Mouse (Mus musculus) neural tube, embryonic 11.5 days (tissue): ENCODE data around the gene Ddx25. TPM values are rescaled to one million over a fixed set of nuclear protein-coding genes. Genes with fewer than 3 reads are reported as not detected.
A peak's percentile ranks its signal among the peaks of the same experiment; 100 is the strongest.

Experiments
- ATAC-seq: fragments of 200-750 bp; cut with Nextera tagmentation; 2 replicates; pipeline ENCODE4 v1.8.0; 2017; ENCODE audit warnings: moderate number of reproducible peaks, mild to moderate bottlenecking, moderate TSS enrichment, moderate library complexity; ENCODE audit not compliant: insufficient read depth, low FRiP score, low TSS enrichment
- DNase-seq: peaks from one replicate; pipeline ENCODE4 v3.0.0-alpha.2; 2015; ENCODE audit warnings: low spot score
- H3K27ac ChIP-seq: fragments of 300-500 bp; sonication (generic); 2 replicates; pipeline ENCODE4 v1.5.1; 2014; ENCODE audit warnings: low read depth, mild to moderate bottlenecking, low read length
- H3K27me3 ChIP-seq: fragments of 300-500 bp; sonication (generic); 2 replicates; pipeline ENCODE4 v1.6.1; 2014; ENCODE audit warnings: mild to moderate bottlenecking, low read length, mixed read lengths; ENCODE audit not compliant: control insufficient read depth, insufficient read depth
- H3K36me3 ChIP-seq: fragments of 300-500 bp; sonication (generic); 2 replicates; pipeline ENCODE4 v1.6.1; 2014; ENCODE audit warnings: mild to moderate bottlenecking, low read length, moderate library complexity, mixed read lengths; ENCODE audit not compliant: control insufficient read depth, insufficient read depth
- H3K4me1 ChIP-seq: fragments of 300-500 bp; sonication (generic); 2 replicates; pipeline ENCODE4 v1.6.1; 2014; ENCODE audit warnings: low read length, mixed read lengths; ENCODE audit not compliant: control insufficient read depth, insufficient read depth
- H3K4me2 ChIP-seq: fragments of 300-500 bp; sonication (generic); 2 replicates; pipeline ENCODE4 v1.6.1; 2014; ENCODE audit warnings: low read depth, mild to moderate bottlenecking, moderate library complexity
- H3K4me3 ChIP-seq: fragments of 300-500 bp; sonication (generic); 2 replicates; pipeline ENCODE4 v1.5.1; 2014; ENCODE audit warnings: low read depth, low read length
- H3K9ac ChIP-seq: fragments of 300-500 bp; sonication (generic); 2 replicates; pipeline ENCODE4 v1.6.1; 2014; ENCODE audit warnings: mild to moderate bottlenecking, low read length
- H3K9me3 ChIP-seq: fragments of 300-500 bp; sonication (generic); 2 replicates; pipeline ENCODE4 v1.6.1; 2016; ENCODE audit warnings: low read length; ENCODE audit not compliant: control insufficient read depth
- WGBS: fragments of 180-500 bp; shearing (Covaris S2); extraction: QIAGEN DNeasy Blood & Tissue Kit; methylation state at CpG from one replicate; pipeline ENCODE4 v1.1.7; 2014; 5-methylcytosine and 5-hydroxymethylcytosine counted together
- polyA plus RNA-seq: library from polyadenylated mRNA; unstranded; fragments of >200 nt; fragmentation: Nextera tagmentation; extraction: Ambion mirVana; gene quantifications from 2 replicates; pipeline ENCODE4 v1.2.1, GENCODE M21; 2014

Ddx25 gene
- 11.3 and 11.4 TPM in 2 replicates for polyA plus RNA-seq

- Histone ChIP-seq H3K36me3 (no peaks in the 10 kb centered on the region), H3K4me3 (peak within 1 kb of the TSS; percentile 73), H3K27ac (peak within 1 kb of the TSS; percentile 14; the same call in 1 of the 2 replicates), H3K27me3 (no peaks in the 10 kb centered on the region), H3K9ac (peak within 1 kb of the TSS; percentile 70), H3K4me2 (peak within 1 kb of the TSS; percentile 90), H3K9me3 (no peaks in the 10 kb centered on the region), H3K4me1 (no peaks in the 10 kb centered on the region)
- DNase-seq (peak; percentile 87), ATAC-seq (peak; percentile 82)
- WGBS, result 1% methylated on average over 57 of the region's 59 CpGs
Observed at GRCm38 (mm10) chr9:35558257-35559008, at the start of gene Ddx25, which contains the start of gene Pus3. Gene Ddx25 (minus strand): TSS chr9:35558528. Gene Pus3 (plus strand): TSS chr9:35558595.

GRCm38 (mm10) chr9:35607647-35608405, 49.5 kb upstream of the Ddx25 start:
- DNase-seq (no peak), ATAC-seq (no peak)
- Histone ChIP-seq H3K27ac (no peak overlapping the region), H3K4me2 (no peak overlapping the region), H3K9ac (no peak overlapping the region), H3K36me3 (no peaks in the 10 kb centered on the region), H3K9me3 (no peaks in the 10 kb centered on the region), H3K4me3 (no peak overlapping the region), H3K27me3 (no peaks in the 10 kb centered on the region), H3K4me1 (no peaks in the 10 kb centered on the region)
- 74% methylated on average over 8 of the region's 8 CpGs for WGBS

GRCm38 (mm10) chr9:35592903-35593302, 34.6 kb upstream of the Ddx25 start:
- Histone ChIP-seq H3K27me3 (no peaks in the 10 kb centered on the region), H3K4me3 (no peak overlapping the region), H3K27ac (no peak overlapping the region), H3K4me1 (no peaks in the 10 kb centered on the region), H3K9ac (no peak overlapping the region), H3K36me3 (no peaks in the 10 kb centered on the region), H3K4me2 (no peak overlapping the region), H3K9me3 (no peaks in the 10 kb centered on the region)
- ATAC-seq (no peak), DNase-seq (no peak)
- WGBS, result 16% methylated on average over 2 of the region's 2 CpGs

GRCm38 (mm10) chr9:35587674-35588073, 29.3 kb upstream of the Ddx25 start:
- H3K4me3 ChIP-seq, result no peak overlapping the region
- DNase-seq (no peak), ATAC-seq (no peak)
- no peak overlapping the region for H3K4me2 ChIP-seq
- H3K4me1 ChIP-seq, result no peaks in the 10 kb centered on the region
- no peak overlapping the region for H3K9ac ChIP-seq
- H3K27ac ChIP-seq, result no peak overlapping the region
- H3K9me3 ChIP-seq, result no peaks in the 10 kb centered on the region
- H3K27me3 ChIP-seq, result no peaks in the 10 kb centered on the region
- no peaks in the 10 kb centered on the region for H3K36me3 ChIP-seq
- 79% methylated on average over 1 of the region's 1 CpGs for WGBS

GRCm38 (mm10) chr9:35574416-35574815, 16.1 kb upstream of the Ddx25 start:
- DNase-seq, result peak; percentile 24
- H3K4me2 ChIP-seq, result peak overlapping the region; percentile 45
- WGBS, result 1% methylated on average over 32 of the region's 32 CpGs
- H3K4me1 ChIP-seq, result no peaks in the 10 kb centered on the region
- 0 out of 2 replicates have a peak, but pooled peaks cover 4% of the 10 kb centered on the region for H3K27me3 ChIP-seq
- no peak for ATAC-seq
- H3K36me3 ChIP-seq, result no peaks in the 10 kb centered on the region
- peak overlapping the region; percentile 25; the same call in 1 of the 2 replicates for H3K4me3 ChIP-seq
- H3K27ac ChIP-seq, result no peak overlapping the region
- H3K9ac ChIP-seq, result peak overlapping the region; percentile 35; the same call in 1 of the 2 replicates
- no peaks in the 10 kb centered on the region for H3K9me3 ChIP-seq

- Histone ChIP-seq H3K4me1 (no peaks in the 10 kb centered on the region), H3K4me2 (peak overlapping the region; percentile 70), H3K4me3 (peak overlapping the region; percentile 60), H3K9me3 (no peaks in the 10 kb centered on the region), H3K27me3 (0 out of 2 replicates have a peak, but pooled peaks cover 4% of the 10 kb centered on the region), H3K27ac (no peak overlapping the region), H3K36me3 (peaks cover 4% of the 10 kb centered on the region; the same call in 1 of the 2 replicates), H3K9ac (peak overlapping the region; percentile 64)
- WGBS, result 13% methylated on average over 5 of the region's 5 CpGs
- DNase-seq (no peak), ATAC-seq (peak; percentile 14; the same call in 1 of the 2 replicates)
Observed at GRCm38 (mm10) chr9:35570663-35571062, 12.3 kb upstream of the Ddx25 start.

GRCm38 (mm10) chr9:35569571-35570534, 11.5 kb upstream of the Ddx25 start, which contains the start of the genes Pate2 and Hyls1:
Gene Pate2 (plus strand): TSS chr9:35570284.
Gene Hyls1 (minus strand): TSS chr9:35570398.
- peak within 1 kb of the TSS; percentile 60 for H3K4me3 ChIP-seq
- no peaks in the 10 kb centered on the region for H3K4me1 ChIP-seq
- DNase-seq (peak; percentile 95), ATAC-seq (peak; percentile 98)
- peak within 1 kb of the TSS; percentile 80 for H3K27ac ChIP-seq
- H3K36me3 ChIP-seq, result peaks cover 4% of the 10 kb centered on the region; the same call in 1 of the 2 replicates
- H3K9me3 ChIP-seq, result no peaks in the 10 kb centered on the region
- under 1% methylated on average over 86 of the region's 86 CpGs for WGBS
- H3K9ac ChIP-seq, result peak within 1 kb of the TSS; percentile 64
- H3K4me2 ChIP-seq, result peak within 1 kb of the TSS; percentile 70
- 0 out of 2 replicates have a peak, but pooled peaks cover 4% of the 10 kb centered on the region for H3K27me3 ChIP-seq

- H3K4me2 ChIP-seq, result no peak overlapping the region
- WGBS, result 83% methylated on average over 3 of the region's 3 CpGs
- no peaks in the 10 kb centered on the region for H3K27me3 ChIP-seq
- H3K9me3 ChIP-seq, result no peaks in the 10 kb centered on the region
- peaks cover 4% of the 10 kb centered on the region; the same call in 1 of the 2 replicates for H3K36me3 ChIP-seq
- H3K27ac ChIP-seq, result no peak overlapping the region
- H3K9ac ChIP-seq, result no peak overlapping the region
- no peak overlapping the region for H3K4me3 ChIP-seq
- no peaks in the 10 kb centered on the region for H3K4me1 ChIP-seq
- ATAC-seq (no peak), DNase-seq (no peak)
Observed at GRCm38 (mm10) chr9:35567995-35568394, 9.7 kb upstream of the Ddx25 start.
